Mouse (Mus musculus): ENCODE data around the gene 2310022B05Rik. TPM values are rescaled to one million over a fixed set of nuclear protein-coding genes. Genes with fewer than 3 reads are reported as not detected.

2310022B05Rik gene
- polyA plus RNA-seq, 1 experiment = 17.3 TPM

GRCm38 (mm10) chr8:124648311-124648710 lies 14.9 kb downstream of the 2310022B05Rik start:
- TF ChIP-seq POLR2A (IDR thresholded peaks at IDR 0.05; ENCODE audit: control insufficient read depth, low read depth, low read length) = no peak
- TF ChIP-seq CTCF (IDR thresholded peaks at IDR 0.05; ENCODE audit: control insufficient read depth, insufficient read depth, insufficient replicate concordance, low read depth, low read length) = no peak
- no peak overlapping the region for H3K27ac ChIP-seq (ENCODE audit: control insufficient read depth, insufficient read depth, low read depth, low read length)
- H3K4me3 ChIP-seq (ENCODE audit: control insufficient read depth, low read depth, low read length) = no peak overlapping the region
- no peaks in the 10 kb centered on the region for H3K27me3 ChIP-seq (ENCODE audit: control insufficient read depth, insufficient read depth, low read length)
- peaks cover 27% of the 10 kb centered on the region for H3K4me1 ChIP-seq (ENCODE audit: control insufficient read depth, insufficient read depth, low read length)
- no peaks in the 10 kb centered on the region for H3K36me3 ChIP-seq (ENCODE audit: control insufficient read depth, insufficient read depth, low read length)

- peaks cover 26% of the 10 kb centered on the region for H3K4me1 ChIP-seq (ENCODE audit: control insufficient read depth, insufficient read depth, low read length)
- H3K27ac ChIP-seq (ENCODE audit: control insufficient read depth, insufficient read depth, low read depth, low read length) = 0 out of 2 replicates have a peak overlapping the region, but pooled peaks have one; percentile 16
- H3K36me3 ChIP-seq (ENCODE audit: control insufficient read depth, insufficient read depth, low read length) = no peaks in the 10 kb centered on the region
- no peaks in the 10 kb centered on the region for H3K27me3 ChIP-seq (ENCODE audit: control insufficient read depth, insufficient read depth, low read length)
- no peak for TF ChIP-seq CTCF (IDR thresholded peaks at IDR 0.05; ENCODE audit: control insufficient read depth, insufficient read depth, insufficient replicate concordance, low read depth, low read length)
- TF ChIP-seq POLR2A (IDR thresholded peaks at IDR 0.05; ENCODE audit: control insufficient read depth, low read depth, low read length) = no peak
- no peak overlapping the region for H3K4me3 ChIP-seq (ENCODE audit: control insufficient read depth, low read depth, low read length)
Measured at GRCm38 (mm10) chr8:124643540-124644339, 19.4 kb downstream of the 2310022B05Rik start.

GRCm38 (mm10) chr8:124641599-124641998 lies 21.6 kb downstream of the 2310022B05Rik start:
- TF ChIP-seq CTCF (IDR thresholded peaks at IDR 0.05; ENCODE audit: control insufficient read depth, insufficient read depth, insufficient replicate concordance, low read depth, low read length) = no peak
- TF ChIP-seq POLR2A (IDR thresholded peaks at IDR 0.05; ENCODE audit: control insufficient read depth, low read depth, low read length) = no peak
- Histone ChIP-seq H3K27me3 (ENCODE audit: control insufficient read depth, insufficient read depth, low read length) (no peaks in the 10 kb centered on the region), H3K27ac (ENCODE audit: control insufficient read depth, insufficient read depth, low read depth, low read length) (no peak overlapping the region), H3K4me3 (ENCODE audit: control insufficient read depth, low read depth, low read length) (no peak overlapping the region), H3K4me1 (ENCODE audit: control insufficient read depth, insufficient read depth, low read length) (peaks cover 26% of the 10 kb centered on the region), H3K36me3 (ENCODE audit: control insufficient read depth, insufficient read depth, low read length) (no peaks in the 10 kb centered on the region)

- Histone ChIP-seq H3K4me1 (ENCODE audit: control insufficient read depth, insufficient read depth, low read length) (no peaks in the 10 kb centered on the region), H3K27ac (ENCODE audit: control insufficient read depth, insufficient read depth, low read depth, low read length) (no peak overlapping the region), H3K36me3 (ENCODE audit: control insufficient read depth, insufficient read depth, low read length) (no peaks in the 10 kb centered on the region), H3K4me3 (ENCODE audit: control insufficient read depth, low read depth, low read length) (no peak overlapping the region), H3K27me3 (ENCODE audit: control insufficient read depth, insufficient read depth, low read length) (no peaks in the 10 kb centered on the region)
- TF ChIP-seq CTCF (IDR thresholded peaks at IDR 0.05; ENCODE audit: control insufficient read depth, insufficient read depth, insufficient replicate concordance, low read depth, low read length) = no peak
- no peak for TF ChIP-seq POLR2A (IDR thresholded peaks at IDR 0.05; ENCODE audit: control insufficient read depth, low read depth, low read length)
Measured at GRCm38 (mm10) chr8:124635247-124635502, 28.0 kb downstream of the 2310022B05Rik start.

GRCm38 (mm10) chr8:124634411-124635246 lies 28.5 kb downstream of the 2310022B05Rik start:
- Histone ChIP-seq H3K4me1 (ENCODE audit: control insufficient read depth, insufficient read depth, low read length) (no peaks in the 10 kb centered on the region), H3K36me3 (ENCODE audit: control insufficient read depth, insufficient read depth, low read length) (no peaks in the 10 kb centered on the region), H3K27me3 (ENCODE audit: control insufficient read depth, insufficient read depth, low read length) (no peaks in the 10 kb centered on the region), H3K27ac (ENCODE audit: control insufficient read depth, insufficient read depth, low read depth, low read length) (no peak overlapping the region), H3K4me3 (ENCODE audit: control insufficient read depth, low read depth, low read length) (no peak overlapping the region)
- TF ChIP-seq CTCF (IDR thresholded peaks at IDR 0.05; ENCODE audit: control insufficient read depth, insufficient read depth, insufficient replicate concordance, low read depth, low read length) (no peak), POLR2A (IDR thresholded peaks at IDR 0.05; ENCODE audit: control insufficient read depth, low read depth, low read length) (no peak)

- Histone ChIP-seq H3K4me3 (ENCODE audit: control insufficient read depth, low read depth, low read length) (no peak overlapping the region), H3K27me3 (ENCODE audit: control insufficient read depth, insufficient read depth, low read length) (no peaks in the 10 kb centered on the region), H3K4me1 (ENCODE audit: control insufficient read depth, insufficient read depth, low read length) (no peaks in the 10 kb centered on the region), H3K27ac (ENCODE audit: control insufficient read depth, insufficient read depth, low read depth, low read length) (no peak overlapping the region; the same call in 1 of the 2 replicates), H3K36me3 (ENCODE audit: control insufficient read depth, insufficient read depth, low read length) (no peaks in the 10 kb centered on the region)
- no peak for TF ChIP-seq CTCF (IDR thresholded peaks at IDR 0.05; ENCODE audit: control insufficient read depth, insufficient read depth, insufficient replicate concordance, low read depth, low read length)
- TF ChIP-seq POLR2A (IDR thresholded peaks at IDR 0.05; ENCODE audit: control insufficient read depth, low read depth, low read length) = no peak
Measured at GRCm38 (mm10) chr8:124633001-124633703, 30.0 kb downstream of the 2310022B05Rik start.

- H3K27me3 ChIP-seq (ENCODE audit: control insufficient read depth, insufficient read depth, low read length) = no peaks in the 10 kb centered on the region
- H3K4me1 ChIP-seq (ENCODE audit: control insufficient read depth, insufficient read depth, low read length) = no peaks in the 10 kb centered on the region; the same call in 1 of the 2 replicates
- H3K27ac ChIP-seq (ENCODE audit: control insufficient read depth, insufficient read depth, low read depth, low read length) = no peak overlapping the region
- no peak overlapping the region for H3K4me3 ChIP-seq (ENCODE audit: control insufficient read depth, low read depth, low read length)
- no peaks in the 10 kb centered on the region for H3K36me3 ChIP-seq (ENCODE audit: control insufficient read depth, insufficient read depth, low read length)
- no peak for TF ChIP-seq POLR2A (IDR thresholded peaks at IDR 0.05; ENCODE audit: control insufficient read depth, low read depth, low read length)
- no peak for TF ChIP-seq CTCF (IDR thresholded peaks at IDR 0.05; ENCODE audit: control insufficient read depth, insufficient read depth, insufficient replicate concordance, low read depth, low read length)
Measured at GRCm38 (mm10) chr8:124631966-124632365, 31.2 kb downstream of the 2310022B05Rik start.
